Mouse (Mus musculus): Measurements from ENCODE around the gene Clpb. TPM values are rescaled to one million over a fixed set of nuclear protein-coding genes. Genes with fewer than 3 reads are reported as not detected.

Gene Clpb
- total RNA-seq, 2 experiments from 2014 or later: 62.7 to 67.0 TPM

DNA sequence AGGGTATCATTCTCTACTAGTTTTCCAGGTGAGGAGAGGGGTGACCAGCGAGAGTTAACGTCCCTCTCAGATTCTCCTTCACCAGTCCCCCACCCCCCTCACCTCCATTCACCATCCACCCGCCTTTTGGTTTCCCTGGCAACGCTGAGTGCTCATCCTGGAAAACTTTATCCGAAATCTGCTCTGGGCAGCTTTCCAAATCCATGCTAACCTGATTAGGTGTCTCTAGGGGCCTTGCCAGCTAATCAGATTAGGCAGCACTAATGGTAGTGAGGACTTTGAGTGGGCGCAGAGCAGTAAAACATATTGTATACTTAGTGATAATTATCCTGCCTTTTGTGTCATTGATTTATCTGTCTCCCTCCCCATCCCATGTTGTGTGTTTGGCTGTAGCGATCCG is 109.3 kb downstream of the Clpb start:
- DNase-seq: no peak
- intact Hi-C loops (cut with DNase I): loop anchor here (5.0 kb wide), 1 partner anchor 95 kb away; no protein-coding TSS in a partner anchor

DNA sequence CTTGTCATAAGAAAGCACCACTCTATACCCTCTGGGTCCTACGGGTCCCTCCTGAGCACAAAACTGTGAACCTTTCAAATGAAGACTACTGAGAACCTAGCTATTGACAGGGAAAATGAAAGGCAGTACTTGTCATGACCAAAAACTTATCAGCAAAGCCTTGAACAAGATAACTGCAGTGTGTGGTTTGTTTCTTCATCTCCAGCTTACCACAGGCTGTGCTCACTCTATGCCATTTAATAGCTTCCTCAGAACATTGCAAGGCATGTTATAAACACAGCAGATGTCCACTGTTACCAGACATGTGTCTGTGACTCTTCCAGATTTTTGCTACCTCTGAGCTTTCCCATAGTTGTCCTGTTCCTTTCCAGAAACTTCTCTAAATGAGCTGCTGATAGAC is 113.6 kb downstream of the Clpb start:
- intact Hi-C loops (cut with DNase I): no loop called here
- no peak for DNase-seq

GRCm38 (mm10) chr7:101817861-101818401 is 154.5 kb downstream of the Clpb start, which contains the start of gene Phox2a:
Gene Phox2a, plus strand, starts transcription at chr7:101818313.
- intact Hi-C loops (cut with DNase I): no loop called here

DNA sequence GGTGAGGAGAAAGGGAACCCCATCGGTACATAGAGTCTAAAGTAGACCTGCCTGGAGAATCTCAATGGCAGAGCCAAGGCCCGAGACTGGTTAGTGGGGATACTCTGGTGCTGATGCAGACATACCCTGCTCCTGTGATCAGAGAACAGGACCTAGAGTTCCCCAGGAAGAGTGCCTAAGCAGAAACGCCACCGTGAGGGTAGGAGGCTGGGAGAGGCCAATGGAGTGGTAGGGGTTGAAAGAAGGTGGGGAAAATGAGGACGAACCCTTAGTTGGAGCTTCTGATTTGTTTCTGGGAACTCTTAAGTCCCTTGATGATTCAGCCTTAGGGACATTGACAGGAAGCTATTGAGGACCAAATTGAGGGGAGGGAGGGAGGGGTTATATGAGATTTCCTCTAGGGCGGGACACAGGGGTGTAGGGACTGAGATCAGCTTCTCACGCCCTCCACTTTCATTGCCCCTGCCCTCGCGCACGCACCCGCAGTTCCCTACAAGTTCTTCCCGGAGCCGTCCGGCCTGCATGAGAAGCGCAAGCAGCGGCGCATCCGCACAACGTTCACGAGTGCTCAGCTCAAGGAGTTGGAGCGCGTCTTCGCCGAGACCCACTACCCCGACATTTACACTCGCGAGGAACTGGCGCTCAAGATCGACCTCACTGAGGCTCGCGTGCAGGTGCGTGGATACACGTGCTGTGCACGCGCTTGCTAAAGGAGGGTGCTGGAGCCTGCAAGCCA is 157.0 kb downstream of the Clpb start:
- DNase-seq: no peak
- intact Hi-C loops (cut with DNase I): loop anchor here (5.0 kb wide), 1 partner anchor 143 kb away; no protein-coding TSS in a partner anchor

More at GRCm38 (mm10) chr7:101817861-101818401, 154.5 kb downstream of the Clpb start, which contains the start of gene Phox2a:
- no peak for DNase-seq

- DNase-seq: peak; percentile 80 to 85
- intact Hi-C loops (cut with DNase I): loop anchor here (5.0 kb wide), 1 partner anchor 145 kb away; no protein-coding TSS in a partner anchor
These were observed 158.4 kb downstream of the Clpb start for GRCm38 (mm10) chr7:101821571-101822501.

DNA sequence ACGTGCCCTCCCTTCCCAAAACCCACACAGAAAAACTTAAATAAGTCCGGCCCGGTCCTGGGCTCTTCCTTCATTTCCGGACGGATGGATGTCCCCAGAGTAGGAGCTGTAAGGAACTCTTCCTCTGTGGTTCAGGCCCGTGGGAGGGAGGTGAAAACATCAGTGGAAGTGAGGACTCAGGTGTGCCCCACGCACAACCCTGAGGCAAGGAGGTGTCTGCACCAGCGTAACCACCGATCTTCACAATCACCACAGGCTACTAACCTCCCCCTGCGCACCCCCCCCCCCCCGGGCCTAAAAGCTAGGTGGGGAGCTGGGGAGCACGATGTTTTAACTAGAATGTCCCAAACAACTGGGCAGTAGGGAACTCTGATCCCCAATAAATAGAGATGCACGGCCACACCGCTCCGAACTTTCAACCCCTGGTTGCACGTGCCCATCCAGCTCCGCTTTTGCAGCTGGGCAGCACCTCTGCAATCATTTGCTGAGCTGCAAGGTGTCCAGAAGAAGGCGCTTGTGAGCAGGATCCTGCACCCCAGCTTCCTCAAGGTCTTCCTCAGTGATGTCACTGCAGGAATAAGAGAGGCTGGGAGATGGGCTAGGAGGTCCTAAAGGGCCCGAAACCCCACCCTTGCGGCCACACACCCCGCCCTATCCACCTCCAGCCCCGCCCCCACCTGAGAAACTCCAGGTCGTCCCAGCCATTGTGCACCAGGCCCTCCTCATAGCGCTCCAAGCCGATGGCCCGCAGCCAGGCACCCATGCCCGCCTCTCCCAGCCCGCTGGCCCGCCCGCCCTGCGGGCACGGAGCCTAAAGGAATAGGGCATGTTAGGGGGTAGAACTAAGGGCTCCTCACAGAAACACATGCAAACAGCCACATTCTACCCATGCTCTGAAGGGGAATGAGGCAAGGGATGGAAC is 159.7 kb downstream of the Clpb start:
- intact Hi-C loops (cut with DNase I): loop anchor here (5.0 kb wide), 1 partner anchor 146 kb away; no protein-coding TSS in a partner anchor
- DNase-seq: peak; percentile 40 to 54

DNA sequence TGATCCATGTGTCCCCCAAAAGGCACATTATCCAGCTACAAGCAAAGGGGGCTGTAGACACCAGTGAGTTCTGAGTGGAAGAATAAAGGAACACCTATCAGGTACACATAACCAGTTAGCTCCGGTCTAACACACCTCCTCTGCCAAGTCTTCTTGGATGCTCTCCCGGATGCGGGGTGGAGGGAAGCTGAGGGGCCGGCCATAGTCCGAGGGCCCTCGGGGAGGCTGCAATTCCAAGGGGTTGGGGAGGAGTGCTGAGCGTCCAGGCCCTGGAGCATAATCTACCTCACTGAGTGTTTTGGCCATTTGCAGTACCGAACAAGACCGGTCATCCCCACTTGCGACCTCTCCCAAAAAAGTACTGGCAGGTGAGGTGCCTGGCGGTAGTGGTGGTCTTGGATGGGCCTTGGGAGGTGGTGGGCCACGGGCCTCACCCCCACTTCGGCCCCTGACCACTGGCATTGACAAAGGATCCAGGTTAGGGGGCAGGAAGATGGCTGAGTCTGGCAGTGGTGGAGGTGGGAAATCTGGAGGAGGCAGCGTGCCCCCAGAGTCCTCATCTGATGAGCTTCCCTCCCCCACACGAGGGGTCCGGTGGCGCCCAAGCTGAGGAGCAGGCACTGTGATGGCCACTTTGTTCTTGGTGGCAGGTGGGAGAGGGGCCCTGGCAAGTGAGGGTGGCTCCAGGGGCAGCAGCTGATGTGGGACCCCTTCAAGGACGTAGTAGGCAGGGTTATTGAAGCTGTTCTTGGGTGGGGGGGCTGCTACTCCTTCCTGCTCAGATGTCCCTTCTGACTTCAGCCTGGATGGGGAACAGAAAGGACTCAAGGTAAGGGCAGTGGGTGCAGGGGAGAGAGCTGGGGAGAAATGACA is 160.6 kb downstream of the Clpb start:
- intact Hi-C loops (cut with DNase I): loop anchor here (5.0 kb wide), 1 partner anchor 147 kb away; no protein-coding TSS in a partner anchor
- DNase-seq: peak; percentile 42 to 62

DNA sequence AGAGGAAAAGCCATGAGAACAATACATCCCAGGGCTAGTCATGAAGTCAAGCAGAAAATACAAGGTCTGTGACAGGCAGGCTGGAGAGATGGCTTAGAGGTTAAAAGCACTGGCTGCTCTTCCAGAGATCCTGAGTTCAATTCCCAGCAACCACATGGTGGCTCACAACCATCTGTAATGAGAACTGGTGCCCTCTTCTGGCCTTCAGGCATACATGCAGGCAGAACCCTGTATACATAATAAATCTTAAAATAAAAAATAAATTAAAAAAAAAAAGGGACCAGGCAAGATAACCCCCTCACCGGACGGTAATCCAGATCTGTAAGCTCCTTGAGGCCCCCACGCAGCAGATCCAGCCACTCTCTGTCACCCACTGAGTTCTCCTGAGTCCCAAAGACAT is 166.9 kb downstream of the Clpb start:
- DNase-seq: no peak
- intact Hi-C loops (cut with DNase I): no loop called here

GRCm38 (mm10) chr7:101831437-101831836 is 168.0 kb downstream of the Clpb start:
- intact Hi-C loops (cut with DNase I): no loop called here
- DNase-seq: no peak

GRCm38 (mm10) chr7:101832372-101832771 is 168.9 kb downstream of the Clpb start:
- intact Hi-C loops (cut with DNase I): no loop called here
- no peak for DNase-seq

DNA sequence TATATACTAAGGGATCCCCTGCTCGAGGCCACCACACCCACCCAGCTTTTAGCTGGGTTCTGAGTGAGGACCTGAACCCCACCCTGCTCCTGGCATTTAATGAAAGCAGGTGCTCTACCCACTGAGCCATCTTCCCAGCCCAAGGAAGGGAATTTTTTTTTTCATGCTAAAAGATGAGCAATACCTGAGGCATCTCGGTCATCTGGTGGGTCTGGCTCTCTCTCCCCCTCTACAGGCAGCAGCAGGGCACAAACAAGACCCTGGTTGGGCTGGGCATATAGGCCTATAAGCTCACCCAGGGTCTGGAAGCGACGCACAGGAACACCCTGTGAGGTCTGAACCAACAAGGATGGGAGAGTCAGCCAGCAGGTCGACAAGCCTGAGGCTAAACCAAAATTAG is 169.9 kb downstream of the Clpb start:
- no peak for DNase-seq
- intact Hi-C loops (cut with DNase I): no loop called here

- intact Hi-C loops (cut with DNase I): no loop called here
These were observed 170.6 kb downstream of the Clpb start for GRCm38 (mm10) chr7:101833916-101834584.

DNA sequence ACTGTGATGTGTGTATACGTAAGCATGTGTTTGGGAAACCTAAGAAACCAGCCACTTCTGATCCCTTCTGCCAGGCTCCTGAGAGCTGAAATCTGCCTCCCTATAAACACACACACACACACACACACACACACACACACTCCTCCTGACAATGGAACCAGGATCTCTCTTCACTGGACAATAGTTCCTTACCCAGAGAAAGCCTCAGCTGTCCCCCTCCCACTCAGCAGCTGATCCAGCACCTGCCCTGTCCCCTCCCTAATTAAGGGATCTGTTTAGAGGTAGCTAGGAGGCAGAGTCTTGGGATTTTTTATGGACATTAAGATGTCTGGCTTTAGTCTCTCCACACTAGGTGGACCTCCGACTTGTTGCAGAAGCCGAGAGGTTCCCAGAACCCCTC is 171.5 kb downstream of the Clpb start:
- intact Hi-C loops (cut with DNase I): no loop called here
- DNase-seq: no peak

More at GRCm38 (mm10) chr7:101833916-101834584, 170.6 kb downstream of the Clpb start:
- DNase-seq: peak in 1 of 2 experiments; percentile 46

DNA sequence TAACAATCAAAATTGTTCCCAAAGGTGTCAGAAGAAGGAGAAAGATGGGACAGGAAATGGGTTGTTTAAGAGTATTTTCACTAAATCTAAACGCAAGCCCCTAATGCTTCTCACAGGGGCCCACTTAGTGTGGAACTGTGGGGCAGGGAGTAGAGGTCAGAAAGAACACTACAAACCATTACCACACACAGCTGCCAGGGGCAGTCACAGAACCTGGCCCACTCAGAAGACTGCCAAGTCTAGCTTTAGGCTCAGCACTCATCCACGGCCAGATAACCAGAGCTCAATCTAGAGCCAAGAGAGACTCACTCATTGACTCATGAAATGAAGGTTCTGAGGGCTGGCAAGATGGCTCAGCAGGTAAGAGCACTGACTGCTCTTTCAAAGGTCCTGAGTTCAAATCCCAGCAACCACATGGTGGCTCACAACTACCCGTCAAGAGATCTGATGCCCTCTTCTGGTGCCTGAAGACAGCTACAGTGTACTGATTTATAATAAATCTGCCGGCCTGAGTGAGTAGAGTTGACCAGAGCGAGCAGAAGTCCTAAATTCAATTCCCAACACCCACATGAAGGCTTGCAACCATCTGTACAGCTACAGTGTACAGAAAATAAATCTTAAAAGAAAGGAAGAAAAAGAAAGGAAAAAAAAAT is 172.2 kb downstream of the Clpb start:
- no peak for DNase-seq
- intact Hi-C loops (cut with DNase I): no loop called here

- peak; percentile 79 for DNase-seq
- intact Hi-C loops (cut with DNase I): no loop called here
These were observed 173.1 kb downstream of the Clpb start for GRCm38 (mm10) chr7:101836271-101837153.

- intact Hi-C loops (cut with DNase I): no loop called here
- no peak for DNase-seq
These were observed 173.7 kb downstream of the Clpb start for GRCm38 (mm10) chr7:101837154-101837605.
